Mouse (Mus musculus) MN1 (cell line): ENCODE results near the gene Nolc1.

Source experiments
- DNase-seq: peaks from one replicate; pipeline ENCODE4 v3.0.0-alpha.2; 2016; ENCODE audit warnings: low spot score

Nolc1 gene

DNA sequence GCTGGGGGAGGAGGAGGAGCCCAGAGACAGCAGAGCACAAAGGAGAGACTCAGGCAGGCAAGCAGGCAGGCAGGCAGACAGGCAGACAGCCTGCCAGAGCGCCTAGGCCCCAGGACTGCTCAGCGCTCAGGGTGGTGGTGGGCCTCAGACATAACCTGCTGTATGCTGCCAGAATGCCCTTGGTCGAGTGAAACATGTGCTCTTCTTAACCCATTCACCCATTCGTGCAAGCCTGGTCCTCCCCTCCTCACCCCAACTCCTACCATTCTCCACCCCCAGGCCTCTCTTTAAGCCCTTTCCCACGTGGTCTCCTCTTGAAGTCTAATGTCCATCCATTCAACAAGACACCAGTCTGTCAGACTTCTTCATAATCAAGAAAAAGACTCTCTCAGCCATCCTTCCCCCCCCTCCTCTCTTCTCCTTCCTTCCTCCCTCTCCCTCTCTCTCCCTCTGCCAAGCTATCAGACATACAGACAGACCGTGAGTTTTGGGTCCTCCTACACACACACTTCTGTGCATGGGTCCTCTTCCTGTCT, 33.1 kb upstream of the Nolc1 start:
- DNase-seq, result no peak

DNA sequence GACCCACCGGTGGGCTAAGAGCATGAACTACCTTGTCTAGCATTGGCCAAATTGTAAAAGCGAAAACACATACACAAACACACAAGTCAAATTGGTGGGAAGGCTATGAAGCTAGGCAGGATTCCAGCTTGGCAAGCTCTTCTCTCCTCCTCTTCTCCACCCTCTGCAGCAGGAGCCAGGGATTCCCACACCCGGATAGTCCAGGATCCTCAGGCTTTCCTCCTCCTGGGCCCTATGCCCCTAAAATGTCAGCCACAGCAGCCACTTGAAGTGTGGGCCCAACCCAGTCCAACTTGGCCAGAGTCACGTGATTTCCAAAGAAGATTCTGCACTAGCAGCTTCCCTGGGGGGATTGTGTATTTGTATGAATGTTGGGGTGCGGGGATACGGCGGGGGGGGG, 32.3 kb upstream of the Nolc1 start:
- no peak for DNase-seq

DNA sequence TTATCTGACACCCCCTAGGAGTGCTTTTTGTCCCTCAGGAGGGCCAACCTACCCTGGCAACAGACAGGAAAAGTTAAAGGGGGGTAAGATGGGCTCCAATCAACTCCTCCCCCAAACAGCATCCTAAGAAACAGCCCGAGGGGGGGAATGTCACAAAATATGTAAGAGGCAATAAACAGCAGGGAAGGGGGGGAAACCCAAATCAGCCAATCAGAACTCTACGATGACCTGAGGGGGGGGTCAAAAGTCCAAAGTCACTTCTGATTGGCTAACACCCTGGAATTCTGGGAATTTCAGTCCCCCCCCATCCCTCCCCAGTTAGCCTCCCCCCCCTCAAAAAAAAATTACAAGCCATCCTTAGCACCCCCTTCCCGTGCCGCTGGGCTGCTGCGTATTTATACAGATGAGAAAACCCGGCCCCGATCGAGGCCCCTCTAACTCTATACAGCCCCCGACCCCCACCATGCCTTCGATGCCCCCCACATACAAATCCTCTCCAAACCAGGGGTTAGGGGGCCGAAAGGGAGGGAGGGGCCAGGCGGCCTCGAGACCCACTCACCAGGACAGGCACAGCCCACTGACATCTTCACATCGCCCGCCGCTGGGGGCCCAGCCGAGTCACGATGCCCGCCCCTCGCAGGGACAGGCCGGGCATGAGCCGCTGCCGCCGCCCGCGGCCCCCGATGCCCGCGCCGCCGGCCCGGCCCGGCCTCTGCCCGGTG, 31.2 kb upstream of the Nolc1 start, which contains the start of gene Pprc1:
Gene Pprc1, plus strand, starts transcription at position 616 of the 722 bp plus-strand sequence.
- peak; percentile 33 for DNase-seq

DNA sequence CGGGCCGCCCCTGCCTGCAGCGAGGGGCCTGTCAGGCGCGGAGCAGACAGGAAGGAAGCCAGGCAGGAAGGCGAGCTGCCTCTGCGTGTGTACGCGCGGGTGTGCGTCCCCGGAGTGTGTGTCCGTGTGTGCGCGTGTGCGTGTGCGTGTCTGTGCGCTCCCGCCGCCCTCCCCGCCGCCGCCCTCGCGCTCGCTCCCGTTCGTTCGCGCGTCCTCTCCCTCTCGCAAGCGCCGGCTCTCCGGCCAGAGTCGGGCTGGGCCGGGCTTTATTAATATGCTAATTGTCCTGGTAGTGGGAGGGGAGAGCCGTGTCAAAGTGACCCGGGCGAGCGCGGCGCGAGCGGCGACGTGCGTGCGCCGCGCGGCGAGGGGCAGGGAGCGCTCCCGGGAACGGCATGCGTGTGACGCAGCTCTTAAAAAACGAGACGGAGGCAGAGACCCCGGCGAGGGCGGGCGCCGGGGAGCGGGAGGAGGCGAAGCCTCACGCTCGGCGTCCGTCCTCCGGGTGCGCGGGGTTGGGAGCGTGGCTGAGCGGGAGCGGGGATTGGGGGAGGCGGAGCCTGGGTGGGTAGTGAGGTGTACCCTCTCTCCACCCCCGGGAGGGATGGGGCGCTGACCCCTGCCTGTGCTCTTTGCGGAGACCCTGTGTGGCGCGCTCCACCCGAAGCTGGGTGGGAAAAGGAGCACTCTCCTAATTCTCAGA, 30.5 kb upstream of the Nolc1 start, which contains the start of gene Ldb1:
Gene Ldb1, minus strand, starts transcription at position 222 of the 703 bp plus-strand sequence.
- DNase-seq, result peak; percentile 88

DNA sequence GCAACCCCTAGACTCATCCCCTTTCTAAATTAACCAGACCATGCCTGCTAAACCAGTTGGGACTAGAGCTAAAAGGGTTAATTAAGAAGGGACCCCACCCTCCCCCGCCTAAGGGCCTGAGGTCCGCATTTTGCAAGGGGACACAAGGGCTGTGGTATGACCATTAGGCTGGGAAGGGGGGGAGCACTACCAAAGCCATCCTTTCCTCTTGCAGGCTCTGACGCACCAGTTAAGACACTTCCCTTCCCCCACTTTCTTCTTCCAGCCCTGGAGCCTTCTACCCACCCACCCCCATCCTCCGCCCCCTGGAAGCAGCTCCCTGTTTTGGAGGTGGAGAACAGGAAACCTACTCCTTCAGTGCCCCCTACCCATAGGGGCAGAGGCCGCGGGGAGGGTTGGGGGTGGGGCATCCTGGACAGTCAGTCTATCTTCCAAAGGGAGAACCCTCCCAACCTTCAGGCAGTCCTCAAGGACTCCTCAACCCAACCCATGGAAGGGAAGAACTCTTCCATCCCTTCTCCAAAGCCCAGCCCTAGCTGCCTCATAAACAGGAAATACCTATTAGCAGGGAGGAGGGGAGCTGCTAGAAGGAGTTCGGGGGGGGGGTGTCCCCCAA, 29.9 kb upstream of the Nolc1 start:
- DNase-seq, result peak; percentile 75

DNA sequence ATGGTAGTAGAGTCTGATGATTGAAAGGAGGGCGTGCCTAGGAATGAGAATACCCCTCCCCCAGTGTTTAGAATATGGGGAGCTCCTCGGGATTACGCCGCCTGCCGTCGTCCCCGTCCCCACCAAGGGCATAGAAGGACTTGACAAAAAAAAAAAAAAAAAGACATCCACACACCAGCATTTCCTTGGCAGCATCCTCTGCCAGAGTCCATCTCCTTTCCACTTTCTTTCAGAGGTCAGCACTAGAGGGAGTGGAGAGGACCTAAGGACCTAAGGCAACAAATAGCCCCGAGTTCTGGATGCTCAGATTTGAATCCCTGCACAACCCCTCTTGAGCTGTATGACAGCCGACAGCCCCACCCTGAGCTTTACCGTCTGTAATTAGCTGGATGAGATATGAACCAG, 29.0 kb upstream of the Nolc1 start:
- DNase-seq, result peak; percentile 18

DNA sequence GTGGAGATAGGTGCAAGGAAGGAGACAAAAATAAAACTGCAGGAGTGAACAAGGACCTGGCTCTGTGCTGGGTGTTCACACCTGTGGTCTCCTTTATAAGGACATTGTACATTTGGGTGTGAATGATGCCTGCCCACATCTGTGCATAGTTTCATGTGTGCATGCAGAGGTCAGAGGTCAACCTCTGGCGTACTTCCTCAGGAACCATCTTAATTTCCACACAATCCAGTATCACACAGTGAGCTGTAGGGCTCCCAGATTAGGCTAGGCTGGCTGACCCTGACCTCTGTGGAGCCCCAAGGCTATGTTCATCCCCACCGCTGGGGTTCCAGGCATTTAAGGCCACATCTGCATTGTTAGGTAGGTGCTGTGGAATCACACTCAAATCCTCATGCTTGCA, 28.2 kb upstream of the Nolc1 start:
- no peak for DNase-seq

DNA sequence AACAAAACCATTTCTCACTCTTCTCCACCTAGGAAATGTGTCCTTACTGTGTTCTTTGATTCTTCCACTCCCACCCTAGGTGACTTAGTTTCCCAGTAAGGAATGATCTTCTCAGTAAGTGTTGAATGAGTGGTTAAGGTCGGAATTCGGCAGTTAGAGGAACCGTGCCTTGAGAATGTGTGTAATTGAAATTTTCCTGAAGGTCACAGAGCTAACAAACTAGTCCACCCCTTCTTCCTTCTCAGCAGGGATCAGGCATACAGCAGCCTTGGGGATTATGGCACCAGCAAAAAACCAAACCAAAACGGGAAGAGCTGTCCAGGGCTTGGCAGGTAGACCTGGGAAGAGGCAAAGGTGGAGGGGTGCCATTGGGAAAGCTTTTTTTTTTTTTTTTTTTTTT, 26.5 kb upstream of the Nolc1 start:
- no peak for DNase-seq

DNA sequence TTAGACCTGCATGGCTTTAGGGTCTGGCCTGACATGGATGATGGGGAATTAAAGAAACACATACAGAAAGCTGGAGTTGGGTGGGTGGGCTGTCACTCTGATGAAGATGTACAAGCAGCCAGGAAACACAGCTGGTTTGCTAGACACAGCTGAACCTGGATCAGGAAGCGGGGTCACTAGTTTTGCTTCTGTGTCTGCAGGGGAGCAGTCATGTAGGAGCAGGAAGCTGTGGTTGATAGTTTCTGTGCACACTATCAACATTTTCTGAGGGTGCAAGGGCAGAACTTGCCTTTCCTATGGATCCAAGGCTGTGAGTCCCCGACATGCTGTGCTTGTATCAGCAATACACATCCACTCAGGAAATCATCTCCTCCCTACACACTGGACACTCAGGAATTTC, 25.2 kb upstream of the Nolc1 start:
- no peak for DNase-seq

DNA sequence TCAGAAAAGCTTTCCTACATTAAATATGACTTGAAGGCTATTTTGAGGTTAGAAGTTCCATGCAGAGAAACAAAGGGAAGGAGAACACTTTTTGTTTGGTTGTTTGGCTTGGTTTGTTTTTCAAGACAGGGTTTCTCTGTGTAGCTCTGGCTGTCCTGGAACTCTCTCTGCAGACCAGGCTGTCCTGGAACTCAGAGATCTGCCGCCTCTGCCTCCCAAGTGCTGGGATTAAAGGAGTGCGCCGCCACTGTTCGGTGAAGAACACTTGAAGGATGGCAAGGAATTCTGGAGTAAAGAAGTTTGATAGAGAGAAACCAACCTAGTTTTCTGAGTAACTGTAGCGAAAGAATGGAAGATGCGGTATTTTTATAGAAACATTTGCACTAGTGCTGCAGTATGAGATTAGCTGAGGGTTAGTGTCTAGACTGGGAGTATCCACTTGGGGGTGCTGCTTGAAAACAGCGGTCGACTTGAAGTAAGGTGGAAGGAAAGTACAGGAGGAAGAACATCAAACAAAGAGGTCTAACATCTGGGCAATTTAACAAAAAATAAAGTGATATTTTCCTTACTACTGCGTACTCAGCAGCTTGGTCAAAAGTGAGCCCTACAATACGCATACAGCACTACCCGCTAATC, 19.8 kb upstream of the Nolc1 start:
- DNase-seq, result no peak

DNA sequence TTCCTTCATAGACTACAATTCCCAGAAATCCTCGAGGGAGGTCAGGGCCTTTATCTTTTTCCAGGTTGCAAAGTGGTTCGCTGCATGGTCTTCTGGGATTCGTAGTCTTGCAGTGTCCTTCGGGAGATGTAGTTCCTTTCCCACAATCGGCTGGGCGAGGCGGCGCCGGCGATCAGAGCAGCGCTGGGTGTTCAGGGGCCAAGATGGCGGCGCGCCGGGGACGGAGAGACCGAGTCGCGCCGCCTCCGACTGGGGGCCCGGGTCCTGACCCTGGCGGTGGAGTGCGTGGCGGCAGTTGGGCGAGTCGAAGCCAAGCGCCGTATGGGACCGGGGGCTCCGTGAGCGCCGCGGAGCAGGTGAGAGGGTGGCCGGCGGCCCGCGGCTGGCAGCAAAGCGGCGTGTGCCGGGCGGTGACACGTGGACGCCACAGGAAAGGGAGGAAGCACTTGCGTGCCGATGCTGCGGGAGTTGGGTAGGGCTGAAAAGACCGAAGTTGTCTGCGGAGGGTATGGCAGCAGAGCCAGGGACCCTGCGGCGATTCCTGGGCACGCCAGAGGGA, 19.2 kb upstream of the Nolc1 start:
- peak; percentile 94 for DNase-seq

DNA sequence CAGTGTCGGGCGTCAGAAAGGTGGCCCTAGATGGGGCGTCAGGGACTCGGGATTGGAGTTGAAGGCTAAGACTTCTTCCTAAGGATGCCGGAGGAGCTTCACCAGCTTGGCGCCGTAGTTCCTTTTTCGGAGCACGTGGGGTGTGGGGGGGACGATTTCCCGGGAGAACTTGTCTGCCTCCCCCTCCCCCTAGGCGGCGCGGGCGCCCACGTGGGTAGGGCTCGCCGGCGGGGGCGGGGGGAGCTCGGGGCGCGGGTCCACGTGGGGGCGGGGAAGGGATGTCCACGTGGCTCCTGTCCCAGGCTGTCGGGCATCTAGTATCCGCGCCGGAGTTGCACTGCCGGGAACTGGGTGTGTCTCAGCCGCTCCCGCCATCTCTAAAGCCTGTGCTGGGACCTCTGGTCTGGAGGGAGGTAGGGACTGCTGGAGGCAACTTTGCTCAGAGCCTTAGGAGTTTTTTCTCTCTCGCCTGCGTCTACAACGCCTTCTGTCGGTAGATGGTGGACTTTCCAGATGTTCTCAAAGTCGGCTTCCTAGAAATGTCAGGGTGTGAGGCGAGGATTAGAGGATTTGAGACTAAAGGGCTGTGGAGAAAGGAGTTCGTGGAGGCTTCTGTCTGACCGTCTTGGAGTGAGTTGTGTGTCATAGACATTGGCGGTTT, 18.6 kb upstream of the Nolc1 start:
- peak; percentile 82 for DNase-seq

DNA sequence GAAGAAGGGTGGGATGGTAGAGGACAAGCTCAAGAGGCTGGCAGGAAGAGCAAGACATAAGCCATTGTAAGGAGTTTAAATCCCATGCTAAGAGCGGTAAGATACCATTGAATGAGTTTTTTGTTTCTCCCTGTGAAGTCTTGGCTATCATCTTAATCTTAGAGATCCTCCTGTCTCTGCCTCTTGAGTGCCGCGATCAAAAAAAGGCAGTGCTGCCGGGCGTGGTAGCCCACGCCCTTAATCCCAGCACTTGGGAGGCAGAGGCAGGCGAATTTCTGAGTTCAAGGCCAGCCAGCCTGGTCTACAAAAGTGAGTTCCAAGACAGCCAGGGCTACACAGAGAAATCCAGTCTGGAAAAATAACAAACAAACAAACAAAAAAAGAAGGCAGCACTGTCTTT, 17.2 kb upstream of the Nolc1 start:
- DNase-seq, result no peak

DNA sequence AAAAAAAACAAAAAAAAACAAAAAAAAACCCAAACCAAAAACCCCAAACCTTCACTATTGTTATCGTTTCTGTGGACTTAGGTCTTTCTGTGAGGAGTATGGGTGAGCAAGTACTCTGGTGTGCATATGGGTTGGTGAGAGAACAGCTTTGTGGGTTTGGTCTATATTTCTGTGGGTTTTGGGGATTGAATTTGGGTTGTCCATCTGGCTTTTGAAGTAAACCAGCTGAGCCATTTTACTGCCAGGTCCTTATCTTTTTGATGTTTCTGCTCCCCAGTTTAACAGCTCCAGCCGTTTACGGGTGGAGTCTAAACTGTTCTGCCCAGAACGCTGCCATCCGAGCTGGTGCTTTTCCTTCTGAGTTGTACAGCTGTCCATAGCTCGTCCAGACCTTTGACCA, 14.8 kb upstream of the Nolc1 start:
- DNase-seq, result no peak

DNA sequence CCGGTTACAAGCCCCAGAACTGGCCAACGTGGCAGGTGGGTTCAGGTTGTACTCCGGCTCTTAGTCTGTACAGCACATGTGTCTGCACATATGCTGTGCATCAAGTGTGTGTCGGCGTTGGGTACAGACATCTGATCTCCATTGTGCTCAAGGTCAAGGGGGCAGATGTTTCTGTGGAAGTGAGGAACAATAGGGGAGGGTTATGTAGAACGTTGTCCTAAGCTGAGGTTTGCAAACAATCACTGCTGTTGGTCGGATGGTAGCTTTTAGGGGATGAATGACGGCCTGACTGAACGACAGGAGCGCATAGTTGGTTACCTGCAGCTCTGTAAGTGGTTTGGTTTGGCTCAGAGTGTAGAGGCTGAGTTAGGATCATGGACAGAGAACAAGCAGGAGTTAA, 7.6 kb upstream of the Nolc1 start:
- no peak for DNase-seq

DNA sequence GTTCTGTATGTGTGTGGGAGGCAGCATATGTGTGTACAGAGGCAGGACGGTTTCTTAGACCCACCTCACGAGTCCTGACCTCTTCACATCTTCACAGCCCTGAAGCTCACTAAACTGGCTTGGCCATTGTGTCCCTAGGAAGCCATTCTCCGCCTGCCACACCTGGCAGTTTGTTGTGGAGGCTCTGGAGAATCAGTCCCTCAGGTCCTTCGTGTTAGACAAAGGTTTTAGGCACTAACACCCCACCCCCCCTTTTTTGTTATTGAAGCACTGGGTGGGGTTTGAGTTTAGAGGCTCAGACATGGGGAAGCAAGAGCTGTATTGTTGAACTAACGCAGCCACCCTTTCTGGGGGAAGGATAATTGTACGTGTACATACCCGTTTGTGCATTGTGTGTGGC, 2.4 kb upstream of the Nolc1 start:
- no peak for DNase-seq

DNA sequence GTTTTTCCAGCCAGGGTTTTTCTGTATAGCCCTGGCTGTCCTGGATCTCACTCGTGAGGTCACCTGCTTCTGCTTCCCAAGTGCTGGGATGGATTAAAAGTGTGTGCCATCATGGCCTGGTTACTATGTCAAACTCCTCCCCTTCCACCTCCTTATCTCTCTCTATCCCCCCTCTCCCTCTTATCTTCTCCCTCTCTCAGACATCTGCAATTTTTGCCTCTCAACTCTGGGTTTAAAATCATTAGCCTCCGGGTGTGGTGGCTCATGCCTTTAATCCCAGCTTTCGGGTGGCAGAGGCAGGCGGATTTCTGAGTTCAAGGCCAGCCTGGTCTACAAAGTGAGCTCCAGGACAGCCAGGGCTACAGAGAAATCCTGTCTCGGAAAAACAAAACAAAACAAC, 1.4 kb upstream of the Nolc1 start:
- no peak for DNase-seq

DNA sequence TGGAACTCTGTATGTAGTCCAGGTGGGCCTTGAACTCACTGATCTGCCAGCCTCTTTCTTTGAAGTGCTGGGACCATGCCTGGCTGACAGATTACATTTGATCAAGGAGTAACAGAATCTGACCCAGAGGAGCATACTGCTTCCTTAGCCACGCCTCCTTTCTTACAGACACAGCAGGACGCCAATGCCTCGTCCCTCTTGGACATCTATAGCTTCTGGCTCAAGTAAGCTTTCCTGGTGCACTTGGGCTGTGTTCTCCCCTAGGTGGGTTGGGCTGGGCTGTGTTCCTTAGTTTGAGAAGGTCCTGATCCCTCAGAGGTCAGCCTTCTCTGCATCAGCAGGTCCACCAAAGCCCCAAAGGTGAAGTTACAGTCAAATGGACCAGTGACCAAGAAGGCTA, 2.9 kb downstream of the Nolc1 start:
- DNase-seq, result no peak

DNA sequence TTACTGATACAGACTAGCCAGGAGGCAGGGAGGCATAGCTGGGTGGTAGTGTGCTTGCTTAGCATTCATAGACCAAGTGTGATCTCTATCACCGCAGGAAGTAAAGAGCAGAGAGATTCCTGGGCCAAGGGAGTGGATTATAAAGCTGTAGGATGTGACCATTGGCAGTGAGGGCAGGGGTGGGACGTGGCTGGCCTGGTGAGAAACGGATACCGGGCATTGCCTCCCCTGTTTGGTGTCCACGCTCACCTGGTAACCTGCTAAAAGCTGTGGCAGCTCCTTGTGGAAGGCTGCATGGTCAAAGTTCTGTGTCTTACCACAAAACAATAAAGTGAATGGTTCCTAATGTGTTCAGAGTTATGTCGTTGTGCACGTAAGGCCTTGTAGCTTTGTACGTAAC, 9.5 kb downstream of the Nolc1 start:
- DNase-seq, result no peak

DNA sequence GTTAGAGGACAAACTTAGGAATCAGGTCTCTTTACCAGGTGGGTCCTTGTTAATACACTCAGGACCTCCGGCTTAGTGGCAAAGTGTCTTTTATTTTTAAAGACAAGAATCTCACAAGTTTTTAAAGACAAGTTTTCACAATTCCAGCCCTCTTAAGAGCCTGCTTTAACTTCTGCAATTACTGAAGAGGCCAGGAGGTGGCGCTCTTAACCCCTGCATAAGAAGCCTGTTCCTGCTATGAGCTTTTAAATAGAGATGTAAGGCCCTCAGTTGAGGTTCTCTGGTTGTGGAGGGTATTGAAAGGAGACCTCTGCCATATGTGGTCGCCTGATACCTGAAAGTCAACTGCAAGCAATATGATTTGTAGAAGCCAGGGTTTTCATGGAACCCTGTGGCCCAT, 10.7 kb downstream of the Nolc1 start:
- peak; percentile 63 for DNase-seq

DNA sequence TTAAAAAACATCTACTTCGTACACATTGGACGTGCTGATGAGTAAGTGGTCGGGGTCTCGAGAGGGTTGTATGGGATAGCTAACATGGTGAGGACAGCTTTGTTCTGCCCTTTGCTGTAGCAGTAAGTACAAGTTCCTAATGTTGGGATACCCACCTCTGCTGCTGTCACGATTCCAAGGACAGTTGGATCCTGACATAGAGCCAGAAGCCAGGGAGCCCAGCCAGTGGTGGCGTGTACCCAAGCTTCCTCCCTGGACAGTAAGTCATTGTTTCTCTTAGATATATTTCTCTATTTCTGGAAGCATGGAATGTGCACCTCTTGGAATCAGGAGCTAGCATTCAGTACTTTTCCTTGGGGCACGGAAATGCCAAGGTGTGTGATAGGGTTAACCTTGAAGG, 12.2 kb downstream of the Nolc1 start:
- DNase-seq, result no peak

DNA sequence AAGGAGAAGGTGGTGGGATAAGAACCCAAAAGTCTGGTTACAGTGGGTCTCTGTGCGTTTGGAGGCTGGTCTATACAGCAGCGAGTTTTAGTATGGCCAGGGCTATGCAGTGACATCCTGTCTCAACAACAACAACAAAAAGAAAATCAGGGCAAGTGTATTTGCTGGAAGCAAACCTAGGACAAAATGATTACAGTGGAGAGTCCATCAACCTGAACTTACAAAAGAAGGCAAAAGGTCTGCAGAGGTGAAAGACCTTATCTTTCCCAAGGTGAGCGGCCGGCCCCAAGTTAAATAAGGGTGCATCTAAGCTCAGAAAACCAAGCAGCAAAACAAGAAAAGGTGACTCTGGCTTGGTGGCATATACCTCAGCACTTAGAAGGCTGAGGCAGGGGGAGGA, 16.0 kb downstream of the Nolc1 start:
- DNase-seq, result no peak
